Mouse (Mus musculus) ES-E14 (cell line): ENCODE data around the gene Dnmbp. TPM values are rescaled to one million over a fixed set of nuclear protein-coding genes. Genes with fewer than 3 reads are reported as not detected.
A peak's percentile ranks its signal among the peaks of the same experiment; 100 is the strongest.

Source experiments
- DNase-seq: peaks from one replicate; pipeline ENCODE4 v3.0.0-alpha.2; 2013; ENCODE audit warnings: low read depth, low spot score
- H3K27ac ChIP-seq: 2 replicates; pipeline ENCODE4 v1.5.1; 2012; ENCODE audit warnings: low read depth, mild to moderate bottlenecking, low read length, moderate library complexity, mixed read lengths; ENCODE audit not compliant: poor library complexity, insufficient read depth, severe bottlenecking
- H3K36me3 ChIP-seq: 2 replicates; pipeline ENCODE4 v1.6.1; 2012; ENCODE audit warnings: mild to moderate bottlenecking, low read length, moderate library complexity, mixed read lengths; ENCODE audit not compliant: control insufficient read depth, poor library complexity, insufficient read depth, severe bottlenecking
- H3K4me1 ChIP-seq, 2 experiments: fragments of 150-350 bp in 1 of 2; sonication (generic) in 1 of 2; 2 replicates each; pipeline ENCODE4 v1.6.1; 2012; ENCODE audit warnings: low read length in 2 of 2, mild to moderate bottlenecking in 1 of 2, mixed read lengths in 1 of 2; ENCODE audit not compliant: control insufficient read depth in 2 of 2, insufficient read depth in 2 of 2, poor library complexity in 1 of 2
- H3K4me3 ChIP-seq, 2 experiments: fragments of 150-350 bp in 1 of 2; sonication (generic) in 1 of 2; 2 replicates each; pipeline ENCODE4 v1.5.1; 2012; ENCODE audit warnings: low read length in 2 of 2, low read depth in 1 of 2, mild to moderate bottlenecking in 1 of 2, mixed read lengths in 1 of 2; ENCODE audit not compliant: insufficient read depth in 1 of 2, poor library complexity in 1 of 2, severe bottlenecking in 1 of 2
- H3K9ac ChIP-seq: 2 replicates; pipeline ENCODE4 v1.6.1; 2012; ENCODE audit warnings: low read depth, mild to moderate bottlenecking, low read length, mixed read lengths; ENCODE audit not compliant: poor library complexity, insufficient read depth, severe bottlenecking
- H3K9me3 ChIP-seq: fragments of 150-350 bp; sonication (generic); 2 replicates; pipeline ENCODE4 v1.6.1; 2012; ENCODE audit warnings: low read depth, mild to moderate bottlenecking, low read length; ENCODE audit not compliant: control insufficient read depth, insufficient read depth
- CHD2 ChIP-seq: IDR thresholded peaks from 2 replicates; pipeline ENCODE4 v1.6.1; 2014; ENCODE audit warnings: mild to moderate bottlenecking, low read depth, low read length, inconsistent platforms
- HCFC1 ChIP-seq: IDR thresholded peaks from 2 replicates; pipeline ENCODE4 v1.6.1; 2012; ENCODE audit warnings: low read length, inconsistent platforms, borderline replicate concordance; ENCODE audit not compliant: insufficient read depth
- MAFK ChIP-seq: IDR thresholded peaks from 2 replicates; pipeline ENCODE4 v1.6.1; 2014; ENCODE audit warnings: mild to moderate bottlenecking, low read depth, low read length, inconsistent platforms; ENCODE audit not compliant: insufficient read depth
- ZC3H11A ChIP-seq: IDR thresholded peaks from 2 replicates; pipeline ENCODE4 v1.6.1; 2012; ENCODE audit warnings: low read depth, mild to moderate bottlenecking, inconsistent platforms, low read length, borderline replicate concordance
- ZNF384 ChIP-seq: IDR thresholded peaks from 2 replicates; pipeline ENCODE4 v1.6.1; 2012; ENCODE audit warnings: low read depth, low read length, inconsistent platforms
- in situ Hi-C, 2 experiments: fragments of 600-800 bp; cut with MboI; formaldehyde crosslinking; loops; one replicate each; pipeline ENCODE4 v1.15.1; 2025; ENCODE audit warnings: low sequenced_read_pairs in 2 of 2, inconsistent platforms in 1 of 2; ENCODE audit not compliant: unreplicated experiment in 2 of 2
- total RNA-seq: library from RNA; depleted of rRNA; stranded (reverse); fragments of 300-350 nt; gene quantifications from 2 replicates; pipeline ENCODE4 v1.2.3, GENCODE M21; 2012

Dnmbp gene
- total RNA-seq, 1 experiment: 11.5 TPM

- no peak overlapping the region for H3K9ac ChIP-seq
- H3K4me3 ChIP-seq: no peak overlapping the region
- no peaks in the 10 kb centered on the region for H3K36me3 ChIP-seq
- no peak for TF ChIP-seq CHD2
- TF ChIP-seq MAFK: peak; percentile 75
- peak; percentile 54; the same call in 1 of the 2 replicates for TF ChIP-seq ZC3H11A
- no peak for TF ChIP-seq HCFC1
- TF ChIP-seq ZNF384: no peak
- in situ Hi-C loops: loop anchor here (10.0 kb wide), 2 partner anchors 122 to 132 kb away; no protein-coding TSS in a partner anchor
- no peak overlapping the region for H3K27ac ChIP-seq
- peak; percentile 68 for DNase-seq
- no peaks in the 10 kb centered on the region for H3K4me1 ChIP-seq
- no peaks in the 10 kb centered on the region for H3K9me3 ChIP-seq
Observed at GRCm38 (mm10) chr19:43832425-43833069, 107.4 kb downstream of the Dnmbp start.

DNA sequence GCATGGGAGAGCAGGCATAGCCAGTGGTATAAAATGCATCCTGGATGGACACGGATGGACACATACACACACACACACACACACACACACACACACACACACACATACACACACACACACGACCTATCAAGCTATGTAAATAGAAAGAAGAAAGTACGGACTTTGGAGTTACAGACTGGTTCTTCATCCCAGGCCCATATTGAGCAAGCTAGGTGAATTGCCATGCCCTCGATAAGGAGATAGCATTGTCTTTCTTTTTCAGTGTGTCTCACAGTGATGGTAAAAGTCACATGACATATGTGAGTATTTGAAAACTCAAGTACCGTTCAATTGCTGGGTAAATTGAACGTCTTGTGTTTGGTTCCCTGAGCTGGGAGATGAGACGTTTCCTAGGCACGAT, 113.1 kb downstream of the Dnmbp start:
- no peak overlapping the region for H3K4me3 ChIP-seq
- no peaks in the 10 kb centered on the region for H3K4me1 ChIP-seq
- H3K9ac ChIP-seq: no peak overlapping the region
- DNase-seq: no peak
- H3K27ac ChIP-seq: no peak overlapping the region
- no peak for TF ChIP-seq MAFK
- no peaks in the 10 kb centered on the region for H3K36me3 ChIP-seq
- no peaks in the 10 kb centered on the region for H3K9me3 ChIP-seq
- in situ Hi-C loops: no loop called here

GRCm38 (mm10) chr19:43815661-43816414, 124.2 kb downstream of the Dnmbp start:
- in situ Hi-C loops: no loop called here
- H3K36me3 ChIP-seq: no peaks in the 10 kb centered on the region

DNA sequence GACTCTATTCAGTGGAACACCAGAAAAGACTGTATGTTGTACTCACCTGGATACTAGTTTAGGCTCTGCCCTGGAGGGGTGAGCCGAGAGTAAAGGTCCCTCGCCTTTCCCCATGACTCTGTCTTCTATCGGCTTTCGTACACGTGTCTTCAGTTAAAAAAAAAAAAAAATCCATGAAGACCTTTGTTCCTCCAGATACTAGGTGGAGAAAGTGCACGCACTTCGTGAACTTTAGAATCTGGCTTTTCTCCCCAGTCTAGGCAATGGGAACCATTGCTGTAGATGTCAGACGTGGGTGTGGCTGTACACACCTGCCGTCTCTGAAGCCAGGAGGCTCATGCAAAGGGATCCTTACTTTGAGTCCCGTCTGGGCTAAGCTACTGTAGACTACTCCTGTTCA, 126.7 kb downstream of the Dnmbp start:
- no peak for DNase-seq
- H3K4me1 ChIP-seq: peaks cover 2 to 5% of the 10 kb centered on the region in 2 experiments; a peak in 1 of 4 replicates
- H3K9me3 ChIP-seq: no peaks in the 10 kb centered on the region
- TF ChIP-seq CHD2: no peak
- no peak for TF ChIP-seq HCFC1
- TF ChIP-seq ZC3H11A: no peak
- no peak for TF ChIP-seq MAFK
- no peak for TF ChIP-seq ZNF384
- in situ Hi-C loops: no loop called here
- no peak overlapping the region for H3K9ac ChIP-seq
- H3K36me3 ChIP-seq: no peaks in the 10 kb centered on the region
- H3K27ac ChIP-seq: no peak overlapping the region
- no peak overlapping the region for H3K4me3 ChIP-seq

More at GRCm38 (mm10) chr19:43815661-43816414, 124.2 kb downstream of the Dnmbp start:
- H3K4me1 ChIP-seq: 0 out of 4 replicates have a peak, but pooled peaks cover 0 to 2% of the 10 kb centered on the region in 2 experiments
- H3K9me3 ChIP-seq: no peaks in the 10 kb centered on the region
- TF ChIP-seq ZNF384 (no peak), ZC3H11A (no peak), HCFC1 (no peak), MAFK (no peak), CHD2 (no peak)
- H3K27ac ChIP-seq: no peak overlapping the region
- H3K9ac ChIP-seq: no peak overlapping the region
- no peak for DNase-seq
- no peak overlapping the region for H3K4me3 ChIP-seq
